Mouse (Mus musculus) cerebellum, adult 18-20 months (tissue): ENCODE measurements around the gene AA986860.

Source experiments
- DNase-seq, 2 experiments: peaks; one replicate each; pipeline ENCODE4 v3.0.0; 2021

The AA986860 gene

DNA sequence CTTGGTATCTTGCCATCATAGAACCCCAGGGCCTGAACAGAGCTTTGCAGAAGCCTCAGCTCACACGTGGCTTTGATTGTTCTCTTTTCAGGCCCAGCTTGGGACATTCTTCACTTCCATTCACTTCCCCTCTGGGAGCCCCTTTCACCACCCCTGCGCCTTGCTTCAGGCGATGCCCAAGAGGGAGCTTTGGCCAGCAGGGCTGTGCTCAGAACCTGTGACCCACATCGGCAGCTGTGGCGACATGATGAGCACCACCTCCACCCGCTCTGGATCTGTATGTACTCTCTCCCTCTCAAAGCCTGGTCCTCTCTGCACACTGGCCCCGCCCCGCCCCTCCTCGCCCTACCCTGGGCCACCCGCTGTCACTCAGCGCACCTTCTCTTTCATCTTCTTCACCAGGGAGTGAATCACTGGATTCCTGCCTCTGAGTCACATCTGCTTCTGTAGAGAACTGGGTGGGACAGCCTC, 5.7 kb downstream of the AA986860 start:
- no peak for DNase-seq

DNA sequence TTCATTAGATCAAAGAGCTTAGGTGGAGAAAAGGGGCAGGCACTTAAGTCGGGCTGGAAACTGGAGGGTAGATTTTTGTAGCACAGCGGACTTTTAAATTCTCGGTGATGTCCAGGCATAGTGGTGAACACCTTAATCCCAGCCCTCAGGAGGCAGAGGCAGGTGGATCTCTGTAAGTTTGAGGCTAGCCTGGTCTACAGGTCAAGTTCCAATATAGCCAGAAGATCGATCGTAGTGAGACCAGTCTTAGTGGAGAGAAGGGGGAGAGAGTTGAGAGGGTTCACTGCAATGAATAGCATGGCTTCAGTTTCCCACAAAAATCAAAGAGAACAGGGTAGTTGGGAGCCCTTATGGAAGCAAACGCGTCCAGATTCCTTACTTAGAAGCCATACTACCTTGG, 6.1 kb downstream of the AA986860 start:
- DNase-seq, result no peak

DNA sequence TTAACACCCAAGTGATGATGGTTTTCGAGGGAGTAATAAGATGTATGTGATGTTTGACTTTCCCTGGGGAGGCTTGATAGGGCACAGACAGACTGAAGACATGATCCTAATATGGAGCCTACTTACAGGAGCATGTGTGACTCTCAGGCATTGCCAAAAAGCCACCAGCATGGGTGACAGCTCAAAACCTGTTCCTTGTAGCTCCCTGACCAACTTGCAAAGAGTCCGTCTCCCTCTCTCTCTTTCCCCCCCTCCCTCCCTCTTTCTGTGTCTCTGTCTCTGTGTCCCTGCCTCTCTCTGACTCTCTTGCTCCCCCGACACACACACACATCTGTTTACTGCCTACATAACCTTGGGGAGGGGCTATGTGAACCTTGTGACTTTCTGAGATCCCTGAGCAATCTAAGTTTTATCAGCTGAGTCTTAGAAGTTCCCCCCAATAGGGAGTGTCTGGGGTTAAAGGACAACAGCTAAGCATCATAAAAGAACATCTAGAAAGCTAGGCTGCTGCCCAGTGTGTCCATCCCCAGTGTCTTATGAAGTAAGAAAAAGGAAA, 6.9 kb downstream of the AA986860 start:
- DNase-seq, result no peak

- DNase-seq, result no peak
Measured at GRCm38 (mm10) chr1:130739636-130740035, 7.9 kb downstream of the AA986860 start.

DNA sequence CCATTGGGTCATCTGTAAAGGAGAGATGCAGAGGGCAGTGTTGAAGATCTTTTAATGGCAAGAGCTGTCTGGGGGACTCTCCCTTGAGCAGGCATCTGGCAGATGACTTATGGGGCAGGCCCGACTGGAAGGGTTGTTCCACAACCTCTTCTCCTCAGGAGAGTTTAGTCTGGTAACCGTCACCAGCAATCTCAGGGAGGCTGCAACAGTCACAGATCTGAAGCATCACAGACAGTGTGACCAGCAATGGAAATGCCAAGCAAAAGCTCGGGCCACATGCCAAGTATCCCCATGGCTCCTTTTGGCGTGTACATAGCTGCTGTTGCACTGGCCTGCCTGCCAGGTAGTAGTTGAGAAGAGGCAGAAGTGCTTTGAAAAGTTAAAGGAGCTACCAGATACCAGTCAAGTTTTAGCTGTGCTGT, 8.5 kb downstream of the AA986860 start:
- peak; percentile 65 to 69 for DNase-seq

- no peak for DNase-seq
Measured at GRCm38 (mm10) chr1:130740781-130741720, 9.3 kb downstream of the AA986860 start.

- DNase-seq, result no peak
Measured at GRCm38 (mm10) chr1:130742201-130742600, 10.4 kb downstream of the AA986860 start.

- no peak for DNase-seq
Measured at GRCm38 (mm10) chr1:130743775-130744174, 12.0 kb downstream of the AA986860 start.

DNA sequence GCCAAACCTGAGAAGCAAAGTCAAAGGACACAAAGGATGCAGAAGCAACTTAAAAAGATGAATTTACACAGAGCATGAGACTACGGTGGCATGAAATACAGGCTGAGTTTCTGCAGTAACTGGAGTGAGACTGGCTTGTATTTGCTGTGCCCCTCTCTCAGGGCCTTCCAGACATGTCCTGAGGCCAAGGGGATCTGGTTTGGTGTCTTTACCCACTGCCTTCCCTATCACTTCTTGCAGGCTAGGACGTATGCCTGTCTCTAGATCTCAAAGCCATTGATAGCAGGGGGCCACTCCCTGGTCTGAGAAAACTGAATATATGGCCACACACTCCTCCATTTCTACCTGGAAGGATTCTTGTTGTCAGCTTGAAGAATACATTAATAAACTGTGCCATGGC, 12.4 kb downstream of the AA986860 start:
- no peak for DNase-seq

DNA sequence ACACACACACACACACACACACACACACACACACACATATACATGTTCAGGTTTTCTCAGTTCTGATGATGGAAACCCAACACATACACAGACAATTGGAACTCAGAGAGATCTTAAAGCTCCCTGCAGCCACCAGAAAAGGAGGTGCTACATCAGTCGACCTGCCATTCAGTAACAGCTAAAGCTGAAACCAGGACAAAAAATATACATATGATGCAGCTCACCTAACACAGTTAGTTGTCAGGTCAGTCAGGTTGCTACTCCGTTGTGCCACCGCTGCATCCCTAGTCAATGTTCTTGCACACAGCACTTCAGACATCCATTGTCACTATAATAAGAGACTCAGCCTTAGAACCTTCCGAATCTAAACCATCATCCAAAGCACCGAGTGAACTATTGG, 13.2 kb downstream of the AA986860 start:
- DNase-seq, result no peak

DNA sequence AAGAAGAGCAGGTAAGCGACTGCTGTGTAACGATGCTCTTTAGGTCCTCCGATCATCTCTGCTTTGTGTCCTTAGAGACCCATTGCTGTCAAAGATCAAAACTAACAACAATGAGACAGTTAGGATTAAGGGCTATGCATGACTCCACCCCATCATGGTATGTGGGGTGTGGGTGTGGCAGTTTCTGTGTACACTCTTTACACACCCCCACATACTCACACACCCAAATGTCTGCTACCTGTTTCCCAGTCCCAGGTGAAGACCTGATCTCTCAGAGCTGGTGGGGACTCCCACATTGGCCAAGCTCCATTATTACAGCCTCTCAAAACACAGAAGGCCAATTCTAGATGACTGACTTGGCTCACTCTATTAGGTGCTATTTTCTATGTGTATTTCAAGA, 13.8 kb downstream of the AA986860 start:
- DNase-seq, result no peak

DNA sequence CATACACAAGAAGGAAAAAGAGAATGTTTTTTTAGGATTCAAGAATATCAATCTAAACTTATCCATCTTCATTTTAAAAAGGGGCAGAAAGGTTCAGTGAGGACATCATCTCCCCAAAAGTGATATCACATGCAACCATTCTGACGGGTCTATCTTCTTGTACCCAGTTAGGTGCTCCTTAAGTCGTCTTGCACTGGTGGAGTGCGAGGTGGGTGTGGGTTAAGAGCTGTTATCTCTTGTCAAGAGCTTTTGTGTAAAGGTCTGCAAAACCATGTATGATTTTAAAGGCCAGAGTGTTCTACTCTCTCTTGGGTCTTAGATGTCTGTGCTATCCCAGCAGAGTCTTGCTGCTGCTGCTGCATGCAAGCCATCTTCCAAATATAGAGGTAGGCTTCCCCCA, 15.0 kb downstream of the AA986860 start:
- no peak for DNase-seq

GRCm38 (mm10) chr1:130759689-130760088, 27.9 kb downstream of the AA986860 start:
- DNase-seq, result no peak

DNA sequence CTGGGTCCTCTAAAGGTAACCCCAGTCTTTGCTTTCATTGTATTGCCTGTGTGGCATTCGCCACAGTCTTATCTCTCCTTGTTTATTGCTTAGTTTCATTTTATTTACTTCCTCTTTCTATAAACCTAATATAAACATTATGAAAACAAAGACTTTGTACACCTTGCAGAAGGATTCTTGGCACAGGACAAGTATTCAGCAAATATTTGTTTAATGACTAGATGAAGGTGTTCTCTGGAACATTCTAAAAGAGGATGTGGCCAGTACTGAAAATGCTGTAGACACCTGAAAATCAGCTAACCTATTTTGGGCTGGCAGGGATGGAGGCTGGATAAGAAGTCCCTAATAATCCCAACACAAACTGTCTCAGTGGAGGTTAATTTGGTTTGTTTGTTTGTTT, 29.8 kb downstream of the AA986860 start:
- DNase-seq, result no peak

DNA sequence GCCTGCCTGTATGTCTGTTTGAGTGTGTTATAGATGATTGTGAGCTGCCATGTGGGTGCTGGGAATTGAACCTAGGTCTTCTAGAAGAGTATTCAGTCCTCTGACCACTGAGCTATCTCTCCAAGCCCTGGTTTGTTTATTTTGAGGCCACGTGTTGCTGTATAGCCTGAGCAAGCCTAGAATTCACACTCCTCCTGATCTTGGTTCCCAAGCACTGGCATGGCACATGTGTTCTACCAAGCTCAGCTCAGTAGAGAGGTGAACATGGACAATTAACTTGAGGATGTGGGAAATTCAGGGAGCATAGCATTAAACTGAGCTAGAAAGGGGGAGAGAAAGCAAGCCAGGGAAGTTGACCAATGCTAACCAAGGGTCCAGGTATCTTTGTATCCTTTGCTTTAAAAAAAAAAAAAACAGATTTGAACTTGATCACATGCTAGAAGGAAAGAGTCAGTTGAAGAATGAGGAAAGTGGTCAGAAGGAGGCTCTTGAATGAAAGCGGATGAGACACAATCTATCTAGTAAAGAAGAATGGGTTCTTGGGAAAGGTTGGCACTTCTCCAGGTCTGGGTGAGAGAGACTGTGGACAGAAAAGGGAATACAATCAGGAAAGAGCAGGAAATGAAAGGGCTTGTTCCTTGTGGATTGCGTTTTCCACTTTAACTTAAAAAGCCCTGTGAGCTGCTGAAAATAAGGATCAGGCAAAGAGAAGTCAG, 30.4 kb downstream of the AA986860 start:
- no peak for DNase-seq

- no peak for DNase-seq
Measured at GRCm38 (mm10) chr1:130764027-130764461, 32.3 kb downstream of the AA986860 start.

- no peak for DNase-seq
Measured at GRCm38 (mm10) chr1:130767066-130767465, 35.3 kb downstream of the AA986860 start.

DNA sequence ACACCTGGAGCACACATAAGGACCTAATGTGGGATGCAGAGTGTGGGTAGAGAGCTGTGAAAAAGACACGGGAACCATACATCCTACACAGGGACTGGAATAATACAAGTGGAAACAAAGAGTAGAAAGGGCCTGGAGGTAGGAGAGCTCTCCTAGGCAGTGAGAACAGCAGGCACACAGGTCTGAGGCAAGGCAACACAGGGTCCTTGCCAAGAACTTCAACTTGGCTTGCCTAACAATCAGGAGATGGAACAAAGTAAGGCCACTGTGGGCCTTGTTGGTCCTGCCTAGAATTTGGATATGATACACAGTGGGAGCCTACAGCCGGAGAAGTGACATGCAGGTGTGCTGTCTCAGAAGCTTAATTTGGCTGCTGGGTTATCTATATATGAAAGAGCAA, 38.1 kb downstream of the AA986860 start:
- DNase-seq, result no peak

- DNase-seq, result no peak
Measured at GRCm38 (mm10) chr1:130770487-130770886, 38.7 kb downstream of the AA986860 start.

GRCm38 (mm10) chr1:130770981-130771494, 39.3 kb downstream of the AA986860 start:
- DNase-seq, result no peak

- no peak for DNase-seq
Measured at GRCm38 (mm10) chr1:130775234-130775633, 43.5 kb downstream of the AA986860 start.

DNA sequence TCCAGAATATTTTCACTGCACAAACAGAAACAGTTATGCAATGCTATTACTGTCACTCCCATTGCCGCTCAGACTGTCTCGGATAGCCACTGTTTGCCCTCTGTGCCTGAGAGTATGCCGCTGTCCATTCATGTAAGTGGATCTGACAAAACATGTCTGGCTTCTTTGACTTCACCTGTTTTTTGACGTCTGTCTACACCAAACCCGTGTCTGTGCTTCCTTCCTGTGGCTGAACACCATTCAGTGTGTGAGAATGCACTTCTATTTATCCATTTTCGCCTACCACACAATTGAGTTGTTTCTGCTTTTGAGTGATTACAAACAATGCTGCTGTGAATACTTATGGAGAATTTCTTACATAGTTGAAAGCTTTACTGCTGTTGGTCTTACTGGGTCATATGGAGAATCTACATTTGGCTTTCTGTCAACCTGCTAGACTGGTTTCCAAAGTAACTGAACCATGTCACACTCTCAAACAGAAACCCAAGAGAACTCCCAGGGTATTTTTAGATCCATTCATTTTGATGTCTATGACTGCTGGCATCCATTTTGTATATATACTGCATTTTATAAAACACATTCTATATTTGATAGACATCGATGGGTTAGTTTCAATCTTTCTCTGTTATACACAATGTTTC, 44.0 kb downstream of the AA986860 start:
- no peak for DNase-seq

- no peak for DNase-seq
Measured at GRCm38 (mm10) chr1:130776645-130777044, 44.9 kb downstream of the AA986860 start.
